Mouse (Mus musculus): ENCODE data around the gene Adck2.

DNA sequence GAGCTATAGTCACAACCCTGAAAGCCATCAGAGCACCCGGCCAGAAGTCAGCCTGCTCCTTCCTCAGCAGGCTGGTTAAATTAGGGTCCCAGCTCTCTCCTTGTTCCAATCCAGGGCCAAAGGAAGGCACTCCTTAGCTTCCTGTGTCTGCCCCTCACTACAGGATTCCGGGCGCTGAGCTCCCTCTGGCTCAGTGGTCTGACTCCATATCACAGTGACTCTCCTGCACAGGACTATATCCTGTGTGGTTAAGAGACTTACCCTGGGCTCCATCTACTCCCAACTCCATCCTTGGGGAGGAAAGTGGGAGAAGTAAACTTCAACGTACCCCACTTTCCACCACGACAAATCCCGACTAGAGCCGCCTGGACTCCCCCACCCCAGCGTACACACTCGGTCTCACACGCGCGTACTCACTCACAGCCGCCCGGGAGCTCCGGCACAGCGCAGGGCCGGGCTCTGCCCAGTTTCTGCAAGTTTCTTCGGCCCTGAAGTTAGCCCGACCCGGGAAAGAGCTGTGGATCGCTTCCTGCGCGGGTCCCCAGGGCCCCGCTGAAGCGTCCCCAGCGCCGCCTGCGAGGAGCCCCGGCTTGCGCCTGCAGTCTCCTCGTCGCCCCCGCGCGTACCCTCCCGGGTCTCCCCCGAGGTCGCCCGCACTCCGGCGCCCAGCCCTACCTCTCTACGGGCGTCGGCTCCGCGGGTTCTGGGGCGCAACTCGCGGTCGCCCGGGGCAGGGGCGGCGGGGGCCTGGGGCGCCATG, 16.6 kb upstream of the Adck2 start:
- TF ChIP-seq POLR2A (IDR thresholded peaks at IDR 0.05; ENCODE audit: borderline replicate concordance, control insufficient read depth, low read depth, low read length) = no peak
- TF ChIP-seq CTCF (IDR thresholded peaks at IDR 0.05; ENCODE audit: control insufficient read depth, insufficient read depth, low read length) = no peak

Measured in bone marrow, adult 2 months (tissue).